Mouse (Mus musculus) liver, embryonic 11.5 days (tissue): ENCODE results near the gene Immp2l. TPM values are rescaled to one million over a fixed set of nuclear protein-coding genes. Genes with fewer than 3 reads are reported as not detected.

Source experiments
- ATAC-seq: fragments of 200-750 bp; cut with Nextera tagmentation; replicated peaks from 2 replicates; pipeline ENCODE4 v1.8.0; 2017; ENCODE audit warnings: moderate number of reproducible peaks, mild to moderate bottlenecking, moderate TSS enrichment, moderate library complexity; ENCODE audit not compliant: low FRiP score
- DNase-seq: peaks from one replicate; pipeline ENCODE4 v3.0.0-alpha.2; 2017; ENCODE audit warnings: low spot score
- H3K27ac ChIP-seq: fragments of 300-500 bp; sonication (generic); 2 replicates; pipeline ENCODE4 v1.5.1; 2014; ENCODE audit warnings: mild to moderate bottlenecking, low read depth, low read length, control low read depth
- H3K27me3 ChIP-seq: fragments of 300-500 bp; sonication (generic); replicated peaks from 2 replicates; pipeline ENCODE4 v1.6.1; 2014; ENCODE audit warnings: low read length, mixed read lengths; ENCODE audit not compliant: control insufficient read depth, insufficient read depth
- H3K36me3 ChIP-seq: fragments of 300-500 bp; sonication (generic); 2 replicates; pipeline ENCODE4 v1.6.1; 2014; ENCODE audit warnings: mild to moderate bottlenecking, low read length, moderate library complexity, mixed read lengths; ENCODE audit not compliant: control insufficient read depth, insufficient read depth
- H3K4me1 ChIP-seq: fragments of 300-500 bp; sonication (generic); replicated peaks from 2 replicates; pipeline ENCODE4 v1.6.1; 2014; ENCODE audit warnings: low read length, mixed read lengths; ENCODE audit not compliant: control insufficient read depth, insufficient read depth
- H3K4me2 ChIP-seq: fragments of 300-500 bp; sonication (generic); 2 replicates; pipeline ENCODE4 v1.6.1; 2014; ENCODE audit warnings: mild to moderate bottlenecking, control low read depth, moderate library complexity
- H3K4me3 ChIP-seq: fragments of 300-500 bp; sonication (generic); 2 replicates; pipeline ENCODE4 v1.5.1; 2014; ENCODE audit warnings: low read depth, low read length, control low read depth
- H3K9ac ChIP-seq: fragments of 300-500 bp; sonication (generic); 2 replicates; pipeline ENCODE4 v1.6.1; 2014; ENCODE audit warnings: low read depth, low read length, control low read depth
- H3K9me3 ChIP-seq: fragments of 300-500 bp; sonication (generic); 2 replicates; pipeline ENCODE4 v1.6.1; 2016; ENCODE audit warnings: low read length, inconsistent platforms, mixed read lengths; ENCODE audit not compliant: control insufficient read depth
- WGBS: fragments of 180-500 bp; shearing (Covaris S2); extraction: QIAGEN DNeasy Blood & Tissue Kit; methylation state at CpG from one replicate; pipeline ENCODE4 v1.1.7; 2014; 5-methylcytosine and 5-hydroxymethylcytosine counted together
- polyA plus RNA-seq: library from polyadenylated mRNA; unstranded; fragments of >200 nt; fragmentation: Nextera tagmentation; extraction: Ambion mirVana; gene quantifications from 2 replicates; pipeline ENCODE4 v1.2.1, GENCODE M21; 2014

The Immp2l gene
- polyA plus RNA-seq, 1 experiment from 2014 or later, result 15.6 TPM

- no peak for ATAC-seq
- no peaks in the 10 kb centered on the region for H3K27me3 ChIP-seq
- no peaks in the 10 kb centered on the region for H3K9me3 ChIP-seq
- H3K4me2 ChIP-seq, result no peak overlapping the region
- no peaks in the 10 kb centered on the region for H3K36me3 ChIP-seq
- H3K9ac ChIP-seq, result no peak overlapping the region
- no peak for DNase-seq
- no peaks in the 10 kb centered on the region for H3K4me1 ChIP-seq
- H3K4me3 ChIP-seq, result no peak overlapping the region
- H3K27ac ChIP-seq, result no peak overlapping the region
- 54% methylated on average over 3 of the region's 3 CpGs for WGBS
Measured at GRCm38 (mm10) chr12:41880833-41881232, 856.9 kb downstream of the Immp2l start.

GRCm38 (mm10) chr12:41908011-41908410 lies 884.1 kb downstream of the Immp2l start:
- DNase-seq, result no peak

GRCm38 (mm10) chr12:41911626-41912025 lies 887.7 kb downstream of the Immp2l start:
- Histone ChIP-seq H3K36me3 (no peaks in the 10 kb centered on the region), H3K9ac (no peak overlapping the region), H3K4me3 (no peak overlapping the region), H3K4me2 (no peak overlapping the region), H3K27ac (no peak overlapping the region), H3K4me1 (no peaks in the 10 kb centered on the region), H3K9me3 (no peaks in the 10 kb centered on the region), H3K27me3 (no peaks in the 10 kb centered on the region)
- ATAC-seq (no peak), DNase-seq (no peak)
- WGBS, result 68% methylated on average over 3 of the region's 3 CpGs

More at GRCm38 (mm10) chr12:41908011-41908410, 884.1 kb downstream of the Immp2l start:
- H3K27me3 ChIP-seq, result no peaks in the 10 kb centered on the region
- no peaks in the 10 kb centered on the region for H3K36me3 ChIP-seq
- 57% methylated on average over 1 of the region's 1 CpGs for WGBS
- H3K4me3 ChIP-seq, result no peak overlapping the region
- ATAC-seq, result no peak
- H3K27ac ChIP-seq, result no peak overlapping the region
- no peaks in the 10 kb centered on the region for H3K4me1 ChIP-seq
- no peak overlapping the region for H3K4me2 ChIP-seq
- no peaks in the 10 kb centered on the region for H3K9me3 ChIP-seq
- H3K9ac ChIP-seq, result no peak overlapping the region

GRCm38 (mm10) chr12:41937751-41938150 lies 913.9 kb downstream of the Immp2l start:
- no peak for ATAC-seq
- Histone ChIP-seq H3K4me1 (no peaks in the 10 kb centered on the region), H3K36me3 (no peaks in the 10 kb centered on the region), H3K9me3 (no peaks in the 10 kb centered on the region), H3K9ac (no peak overlapping the region), H3K4me2 (no peak overlapping the region), H3K27ac (no peak overlapping the region), H3K4me3 (no peak overlapping the region), H3K27me3 (no peaks in the 10 kb centered on the region)
- WGBS, result 69% methylated on average over 2 of the region's 2 CpGs
- no peak for DNase-seq

- Histone ChIP-seq H3K4me1 (no peaks in the 10 kb centered on the region), H3K9me3 (no peaks in the 10 kb centered on the region), H3K4me2 (no peak overlapping the region), H3K27me3 (no peaks in the 10 kb centered on the region), H3K9ac (no peak overlapping the region), H3K27ac (no peak overlapping the region), H3K36me3 (no peaks in the 10 kb centered on the region), H3K4me3 (no peak overlapping the region)
- ATAC-seq (no peak), DNase-seq (no peak)
- 86% methylated on average over 5 of the region's 5 CpGs for WGBS
Measured at GRCm38 (mm10) chr12:41941853-41942252, 918.0 kb downstream of the Immp2l start.

GRCm38 (mm10) chr12:41944079-41944672 lies 920.3 kb downstream of the Immp2l start:
- Histone ChIP-seq H3K4me2 (no peak overlapping the region), H3K36me3 (no peaks in the 10 kb centered on the region), H3K4me3 (no peak overlapping the region), H3K9me3 (no peaks in the 10 kb centered on the region), H3K27ac (no peak overlapping the region), H3K4me1 (no peaks in the 10 kb centered on the region), H3K27me3 (no peaks in the 10 kb centered on the region), H3K9ac (no peak overlapping the region)
- no peak for DNase-seq
- WGBS, result 73% methylated on average over 4 of the region's 4 CpGs
- no peak for ATAC-seq

- Histone ChIP-seq H3K9ac (no peak overlapping the region), H3K9me3 (no peaks in the 10 kb centered on the region)
- DNase-seq, result no peak
Measured at GRCm38 (mm10) chr12:41946536-41946935, 922.6 kb downstream of the Immp2l start.

GRCm38 (mm10) chr12:41949409-41949808 lies 925.5 kb downstream of the Immp2l start:
- Histone ChIP-seq H3K4me1 (no peaks in the 10 kb centered on the region), H3K27me3 (no peaks in the 10 kb centered on the region), H3K4me3 (no peak overlapping the region), H3K9ac (no peak overlapping the region), H3K36me3 (no peaks in the 10 kb centered on the region), H3K27ac (no peak overlapping the region), H3K9me3 (no peaks in the 10 kb centered on the region), H3K4me2 (no peak overlapping the region)
- DNase-seq (no peak), ATAC-seq (no peak)
- WGBS, result 63% methylated on average over 1 of the region's 1 CpGs

More at GRCm38 (mm10) chr12:41946536-41946935, 922.6 kb downstream of the Immp2l start:
- Histone ChIP-seq H3K4me2 (no peak overlapping the region), H3K27ac (no peak overlapping the region), H3K4me3 (no peak overlapping the region), H3K27me3 (no peaks in the 10 kb centered on the region), H3K36me3 (no peaks in the 10 kb centered on the region), H3K4me1 (no peaks in the 10 kb centered on the region)
- no peak for ATAC-seq

GRCm38 (mm10) chr12:41949841-41950241 lies 926.0 kb downstream of the Immp2l start:
- DNase-seq, result no peak
- H3K9ac ChIP-seq, result no peak overlapping the region
- H3K9me3 ChIP-seq, result no peaks in the 10 kb centered on the region
- H3K4me2 ChIP-seq, result no peak overlapping the region
- H3K4me3 ChIP-seq, result no peak overlapping the region
- no peaks in the 10 kb centered on the region for H3K4me1 ChIP-seq
- no peaks in the 10 kb centered on the region for H3K36me3 ChIP-seq
- ATAC-seq, result no peak
- 78% methylated on average over 6 of the region's 6 CpGs for WGBS
- H3K27ac ChIP-seq, result no peak overlapping the region
- H3K27me3 ChIP-seq, result no peaks in the 10 kb centered on the region
